Mouse (Mus musculus): Measurements from ENCODE around the gene Pmm2.

GRCm38 (mm10) chr16:8700586-8700985 lies 63.1 kb downstream of the Pmm2 start:
- TF ChIP-seq CTCF (IDR thresholded peaks at IDR 0.05; ENCODE audit: borderline replicate concordance, extremely low read depth, insufficient read depth, insufficient read length) (no peak), POLR2A (IDR thresholded peaks at IDR 0.05; ENCODE audit: borderline replicate concordance, extremely low read depth, insufficient read depth, insufficient read length, poor library complexity, severe bottlenecking) (no peak)

Data from brain, embryonic 14.5 days (tissue).